Mouse (Mus musculus) CH12.LX (cell line): ENCODE measurements around the gene Napsa. TPM values are rescaled to one million over a fixed set of nuclear protein-coding genes. Genes with fewer than 3 reads are reported as not detected.

Source experiments
- DNase-seq: peaks from one replicate; pipeline ENCODE4 v3.0.0-alpha.2; 2013; ENCODE audit errors: extremely low read depth
- H3K27ac ChIP-seq: 2 replicates; pipeline ENCODE4 v1.5.1; 2012; ENCODE audit warnings: low read depth, mild to moderate bottlenecking, control low read depth, moderate library complexity; ENCODE audit not compliant: insufficient read depth
- H3K27me3 ChIP-seq: replicated peaks from 2 replicates; pipeline ENCODE3; 2012; ENCODE audit warnings: inconsistent platforms
- H3K36me3 ChIP-seq, 2 experiments: replicated peaks in 1 of 2; 2 replicates each; pipeline versions ENCODE3 to v1.6.1; 2012; ENCODE audit warnings: inconsistent platforms in 1 of 2, low read length in 1 of 2, mild to moderate bottlenecking in 1 of 2, mixed read lengths in 1 of 2, moderate library complexity in 1 of 2; ENCODE audit not compliant: control insufficient read depth in 1 of 2, insufficient read depth in 1 of 2
- H3K4me1 ChIP-seq, 2 experiments: 2 replicates each; pipeline ENCODE4 v1.6.1; 2012; ENCODE audit warnings: inconsistent platforms in 1 of 2, moderate library complexity in 1 of 2; ENCODE audit not compliant: insufficient read depth in 2 of 2, control insufficient read depth in 1 of 2
- H3K4me2 ChIP-seq: 2 replicates; pipeline ENCODE4 v1.6.1; 2012; ENCODE audit warnings: low read depth, mild to moderate bottlenecking, control low read depth; ENCODE audit not compliant: poor library complexity, insufficient read depth, severe bottlenecking
- H3K4me3 ChIP-seq, 3 experiments: fragments of 150-350 bp in 1 of 3; sonication (generic) in 1 of 3; replicated peaks in 1 of 3; 2 replicates each; pipeline versions ENCODE3 to v1.5.1; 2011 to 2012; ENCODE audit warnings: low read depth in 2 of 3, low read length in 2 of 3, mild to moderate bottlenecking in 2 of 3, moderate library complexity in 2 of 3, control low read depth in 1 of 3, improper control_type of control experiment in 1 of 3, inconsistent platforms in 1 of 3, mixed read lengths in 1 of 3; ENCODE audit not compliant: poor library complexity in 1 of 3
- H3K79me2 ChIP-seq: replicated peaks from 2 replicates; pipeline ENCODE4 v1.6.1; 2012; ENCODE audit warnings: mild to moderate bottlenecking, moderate library complexity; ENCODE audit not compliant: control insufficient read depth, poor library complexity, insufficient read depth, severe bottlenecking; ENCODE audit errors: extremely low read depth
- H3K9ac ChIP-seq: 2 replicates; pipeline ENCODE4 v1.6.1; 2012; ENCODE audit warnings: low read depth, mild to moderate bottlenecking, control low read depth, moderate library complexity; ENCODE audit not compliant: insufficient read depth
- H3K9me3 ChIP-seq: replicated peaks from 2 replicates; pipeline ENCODE3; 2012; ENCODE audit warnings: low read length, inconsistent platforms, mixed read lengths
- BHLHE40 ChIP-seq: IDR thresholded peaks from 2 replicates; pipeline ENCODE4 v1.6.1; 2011; ENCODE audit warnings: mild to moderate bottlenecking, low read depth, low read length, improper control_type of control experiment
- CHD1 ChIP-seq: IDR thresholded peaks from 2 replicates; pipeline ENCODE4 v1.6.1; 2012; ENCODE audit warnings: low read depth, low read length, improper control_type of control experiment, inconsistent platforms
- CHD2 ChIP-seq: IDR thresholded peaks from 2 replicates; pipeline ENCODE4 v1.6.1; 2011; ENCODE audit warnings: low read length, improper control_type of control experiment
- E2F4 ChIP-seq: IDR thresholded peaks from 2 replicates; pipeline ENCODE4 v1.6.1; 2011; ENCODE audit warnings: low read depth, low read length, improper control_type of control experiment; ENCODE audit not compliant: insufficient replicate concordance
- EP300 ChIP-seq: IDR thresholded peaks from 2 replicates; pipeline ENCODE4 v1.6.1; 2011; ENCODE audit warnings: low read length, improper control_type of control experiment
- ETS1 ChIP-seq: conservative IDR thresholded peaks from 2 replicates; pipeline ENCODE4 v1.6.1; 2012; ENCODE audit warnings: low read depth, mild to moderate bottlenecking, inconsistent platforms, low read length, improper control_type of control experiment, moderate library complexity
- GABPA ChIP-seq: IDR thresholded peaks from 2 replicates; pipeline ENCODE4 v1.6.1; 2012; ENCODE audit warnings: low read depth, low read length, improper control_type of control experiment, inconsistent platforms; ENCODE audit not compliant: insufficient replicate concordance
- HCFC1 ChIP-seq: IDR thresholded peaks from 2 replicates; pipeline ENCODE4 v1.6.1; 2012; ENCODE audit warnings: low read depth, mild to moderate bottlenecking, inconsistent platforms, low read length, improper control_type of control experiment
- JUN ChIP-seq: IDR thresholded peaks from 2 replicates; pipeline ENCODE4 v1.6.1; 2011; ENCODE audit warnings: low read depth, mild to moderate bottlenecking, low read length, improper control_type of control experiment, moderate library complexity; ENCODE audit not compliant: insufficient read depth
- KAT2A ChIP-seq: IDR thresholded peaks from 2 replicates; pipeline ENCODE4 v1.6.1; 2012; ENCODE audit warnings: low read length, improper control_type of control experiment, inconsistent platforms; ENCODE audit not compliant: insufficient replicate concordance
- MAFK ChIP-seq: IDR thresholded peaks from 2 replicates; pipeline ENCODE4 v1.6.1; 2011; ENCODE audit warnings: low read length, improper control_type of control experiment; ENCODE audit not compliant: insufficient replicate concordance
- MAX ChIP-seq: IDR thresholded peaks from 2 replicates; pipeline ENCODE4 v1.6.1; 2011; ENCODE audit warnings: low read length, improper control_type of control experiment
- MEF2A ChIP-seq: IDR thresholded peaks from 2 replicates; pipeline ENCODE4 v1.6.1; 2014; ENCODE audit warnings: low read depth, mild to moderate bottlenecking, inconsistent platforms, low read length, improper control_type of control experiment, borderline replicate concordance
- NELFE ChIP-seq: IDR thresholded peaks from 2 replicates; pipeline ENCODE4 v1.6.1; 2011; ENCODE audit warnings: low read depth, low read length, improper control_type of control experiment
- PAX5 ChIP-seq: IDR thresholded peaks from 2 replicates; pipeline ENCODE4 v1.6.1; 2012; ENCODE audit warnings: low read length, inconsistent platforms, mixed read lengths
- POLR2AphosphoS2 ChIP-seq: IDR thresholded peaks from 2 replicates; pipeline ENCODE4 v1.6.1; 2011; ENCODE audit warnings: low read depth, low read length, improper control_type of control experiment
- RCOR1 ChIP-seq: conservative IDR thresholded peaks from 2 replicates; pipeline ENCODE4 v1.6.1; 2012; ENCODE audit warnings: low read depth, mild to moderate bottlenecking, inconsistent platforms, low read length, improper control_type of control experiment
- SIN3A ChIP-seq: IDR thresholded peaks from 2 replicates; pipeline ENCODE4 v1.6.1; 2012; ENCODE audit warnings: low read length, improper control_type of control experiment, inconsistent platforms
- TBP ChIP-seq: conservative IDR thresholded peaks from 2 replicates; pipeline ENCODE4 v1.6.1; 2011; ENCODE audit warnings: low read depth, low read length, improper control_type of control experiment
- TCF12 ChIP-seq: IDR thresholded peaks from 2 replicates; pipeline ENCODE4 v1.6.1; 2014; ENCODE audit warnings: low read depth, mild to moderate bottlenecking, inconsistent platforms, low read length, improper control_type of control experiment
- USF1 ChIP-seq: IDR thresholded peaks from 2 replicates; pipeline ENCODE4 v1.6.1; 2014; ENCODE audit warnings: low read depth, mild to moderate bottlenecking, inconsistent platforms, low read length, improper control_type of control experiment
- USF2 ChIP-seq: conservative IDR thresholded peaks from 2 replicates; pipeline ENCODE4 v1.6.1; 2011; ENCODE audit warnings: low read depth, low read length, improper control_type of control experiment
- ZKSCAN1 ChIP-seq: IDR thresholded peaks from 2 replicates; pipeline ENCODE4 v1.6.1; 2012; ENCODE audit warnings: low read depth, inconsistent platforms, low read length, improper control_type of control experiment, borderline replicate concordance
- dilution Hi-C: fragments of 300-500 bp; cut with MboI; formaldehyde crosslinking; loops from 2 replicates; pipeline ENCODE4 v1.14.3; 2020; ENCODE audit warnings: low sequenced_read_pairs; ENCODE audit not compliant: extremely low pct_unique_long_range_greater_than_20kb, extremely low pct_ligation_motif_present
- in situ Hi-C: fragments of 300-500 bp; cut with MboI; formaldehyde crosslinking; loops from 3 replicates; pipeline ENCODE4 v1.14.3; 2019; ENCODE audit warnings: low sequenced_read_pairs, low pct_ligation_motif_present, low pct_unique_long_range_greater_than_20kb, mixed read lengths
- polyA plus RNA-seq: library from polyadenylated mRNA; unstranded; fragments of >175 nt; gene quantifications from 2 replicates; pipeline ENCODE4 v1.2.1, GENCODE M21; 2012; ENCODE audit warnings: low read depth; ENCODE audit not compliant: insufficient read length
- total RNA-seq, 2 experiments: library from RNA; depleted of rRNA; stranded (reverse); fragments of 300-350 nt in 1 of 2; fragments of >200 nt in 1 of 2; gene quantifications; 2 replicates each; pipeline ENCODE4 v1.2.3; 2012 to 2014

Napsa gene
- total and polyA plus RNA-seq, 3 experiments = 175 to 253 (median 194) TPM

DNA sequence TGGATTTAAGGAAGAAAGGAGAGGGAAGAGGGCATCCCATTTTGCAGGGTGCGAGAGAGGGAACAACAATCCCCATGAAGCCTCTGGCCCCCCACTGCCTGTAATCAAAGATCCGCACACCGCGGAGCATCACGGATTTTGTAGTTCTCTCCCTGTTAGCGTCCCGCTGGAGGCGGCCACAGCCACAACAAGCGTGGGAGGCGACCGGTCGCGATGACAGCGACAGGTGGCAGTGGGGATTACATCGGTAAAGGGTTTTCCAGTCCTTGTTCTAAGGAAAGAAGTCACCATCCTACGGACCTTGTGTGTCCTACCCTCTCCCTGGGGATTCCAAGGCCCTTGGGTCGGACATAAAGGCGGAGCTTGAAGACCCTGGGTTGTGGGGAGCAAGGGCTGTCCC is 14.8 kb downstream of the Napsa start:
- peaks cover 31 to 62% of the 10 kb centered on the region in 2 experiments for H3K36me3 ChIP-seq
- peaks cover 8% of the 10 kb centered on the region for H3K27me3 ChIP-seq
- peaks cover 9 to 32% of the 10 kb centered on the region in 2 experiments for H3K4me1 ChIP-seq
- no peak overlapping the region for H3K4me3 ChIP-seq
- TF ChIP-seq TBP = no peak
- TF ChIP-seq CHD2 = no peak
- no peak for TF ChIP-seq RCOR1
- TF ChIP-seq KAT2A = no peak
- TF ChIP-seq GABPA = no peak
- TF ChIP-seq MAFK = no peak
- no peak for TF ChIP-seq USF2
- no peak for TF ChIP-seq ZKSCAN1
- no peak for TF ChIP-seq USF1
- TF ChIP-seq MEF2A = no peak
- no peak for TF ChIP-seq HCFC1
- TF ChIP-seq MAX = no peak
- no peak for TF ChIP-seq PAX5
- no peak for TF ChIP-seq BHLHE40
- no peak for TF ChIP-seq ETS1
- no peak for TF ChIP-seq CHD1
- no peak for TF ChIP-seq EP300
- H3K79me2 ChIP-seq = no peaks in the 10 kb centered on the region
- H3K9ac ChIP-seq = no peak overlapping the region
- peaks cover 2% of the 10 kb centered on the region for H3K9me3 ChIP-seq
- dilution Hi-C loops (no loop called here), in situ Hi-C loops (loop anchor here (10.0 kb wide), 1 partner anchor 58 kb away; no protein-coding TSS in a partner anchor)
- no peak overlapping the region for H3K27ac ChIP-seq
- DNase-seq = no peak
- no peak overlapping the region for H3K4me2 ChIP-seq

DNA sequence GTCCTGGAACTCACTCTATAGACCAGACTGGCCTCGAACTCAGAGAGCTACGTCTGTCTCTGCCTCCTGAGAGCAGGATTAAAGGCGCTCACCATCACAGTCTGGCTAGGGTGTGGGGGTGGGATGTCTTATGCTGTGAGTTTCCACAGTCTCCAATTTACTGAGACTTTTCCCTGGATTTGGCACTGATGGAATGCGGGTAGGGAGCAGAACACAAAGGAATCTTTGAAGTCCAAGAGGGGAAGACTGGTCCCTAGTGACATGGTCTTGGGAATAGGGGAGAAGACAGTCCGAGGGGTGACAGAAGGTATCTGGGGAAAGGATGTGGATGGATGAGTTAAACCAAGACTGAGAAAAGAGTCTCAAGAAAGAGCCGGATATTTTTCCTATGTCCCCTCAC is 15.5 kb downstream of the Napsa start:
- Histone ChIP-seq H3K27ac (no peak overlapping the region), H3K9ac (no peak overlapping the region), H3K9me3 (peaks cover 2% of the 10 kb centered on the region), H3K36me3 (peaks cover 24 to 54% of the 10 kb centered on the region in 2 experiments), H3K4me3 (no peak overlapping the region), H3K4me1 (peaks cover 9 to 39% of the 10 kb centered on the region in 2 experiments), H3K4me2 (no peak overlapping the region), H3K79me2 (no peaks in the 10 kb centered on the region), H3K27me3 (peaks cover 10% of the 10 kb centered on the region)
- dilution Hi-C loops (no loop called here), in situ Hi-C loops (loop anchor here (10.0 kb wide), 1 partner anchor 57 kb away; no protein-coding TSS in a partner anchor)
- no peak for TF ChIP-seq E2F4
- no peak for TF ChIP-seq TCF12
- TF ChIP-seq TBP = no peak
- TF ChIP-seq PAX5 = no peak
- no peak for TF ChIP-seq CHD1
- no peak for TF ChIP-seq NELFE
- TF ChIP-seq SIN3A = no peak
- TF ChIP-seq GABPA = no peak
- no peak for TF ChIP-seq JUN
- no peak for TF ChIP-seq EP300
- TF ChIP-seq POLR2AphosphoS2 = no peak
- DNase-seq = no peak
